Mouse (Mus musculus): Measurements from ENCODE around the gene Tex35. TPM values are rescaled to one million over a fixed set of nuclear protein-coding genes. Genes with fewer than 3 reads are reported as not detected.

The Tex35 gene
- polyA plus RNA-seq, 1 experiment, result 0.31 TPM

DNA sequence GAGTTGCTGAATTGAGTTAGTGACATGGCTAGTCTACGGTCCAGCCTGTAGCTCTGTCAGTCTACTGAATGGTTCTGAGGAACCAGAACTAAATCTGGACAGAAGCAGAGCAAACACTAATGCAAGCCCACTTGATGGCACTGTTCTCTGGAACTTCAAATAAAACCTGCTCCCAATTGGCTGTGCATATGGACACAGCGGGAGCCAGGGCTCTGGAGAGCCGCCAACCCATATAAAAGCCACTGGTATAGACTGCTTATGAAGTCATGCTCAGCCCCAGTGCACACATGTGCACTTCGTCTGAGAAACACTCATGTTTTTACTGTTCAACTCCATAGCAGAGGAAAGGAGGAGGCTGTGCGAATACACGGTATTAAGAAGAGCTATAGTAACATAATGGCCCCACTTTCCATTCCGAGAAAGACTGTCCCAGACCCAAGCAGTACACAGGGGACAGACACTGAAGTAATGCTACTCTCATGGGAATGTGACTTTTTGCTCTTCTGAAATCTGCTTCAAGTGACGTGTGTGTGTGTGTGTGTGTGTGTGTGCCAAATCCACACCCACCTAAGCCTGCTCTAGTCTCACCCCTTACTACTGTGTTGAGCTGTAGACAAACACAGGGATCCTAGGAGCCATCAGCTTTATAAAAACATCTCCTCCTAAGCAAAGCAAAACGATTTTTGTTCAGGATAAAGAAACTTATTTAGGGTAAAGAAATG lies 28.8 kb upstream of the Tex35 start:
- no peaks in the 10 kb centered on the region for H3K36me3 ChIP-seq (ENCODE audit: control insufficient read depth, insufficient read depth, low read length)
- H3K27me3 ChIP-seq (ENCODE audit: control insufficient read depth, insufficient read depth, low read length), result no peaks in the 10 kb centered on the region
- H3K4me1 ChIP-seq (replicated peaks; ENCODE audit: control insufficient read depth, insufficient read depth, low read length), result no peaks in the 10 kb centered on the region
- no peak overlapping the region for H3K27ac ChIP-seq (ENCODE audit: control insufficient read depth, insufficient read depth, low read length)
- DNase-seq, result no peak
- WGBS, result 90% methylated on average over 9 of the region's 9 CpGs
- TF ChIP-seq CTCF (IDR thresholded peaks at IDR 0.05; ENCODE audit: borderline replicate concordance, control insufficient read depth, extremely low read depth, insufficient read depth, low read length, poor library complexity) (no peak), POLR2A (IDR thresholded peaks at IDR 0.05; ENCODE audit: control insufficient read depth, extremely low read depth, insufficient read depth, low read length, poor library complexity) (no peak)
- no peak overlapping the region for H3K4me3 ChIP-seq (ENCODE audit: control insufficient read depth, insufficient read depth, low read length)

DNA sequence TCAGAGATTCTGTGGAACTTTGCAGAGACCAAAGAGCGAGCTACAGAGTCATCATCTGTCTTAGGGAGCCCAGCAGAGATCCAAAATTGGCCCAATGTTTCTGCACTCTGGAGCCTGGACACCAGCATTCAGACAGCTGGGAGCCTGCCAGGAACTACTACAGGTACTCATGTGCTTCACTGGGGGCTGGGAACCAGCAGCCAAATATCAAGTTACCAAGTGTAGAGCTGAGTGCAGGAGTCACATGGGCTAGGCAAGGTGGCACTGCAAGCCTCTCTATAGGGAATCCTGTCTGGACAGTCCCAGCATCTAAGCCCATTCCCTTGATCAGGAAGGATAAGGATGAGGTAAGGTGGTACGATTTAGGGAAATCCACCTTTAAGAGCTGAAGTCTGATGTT lies 19.7 kb upstream of the Tex35 start:
- 94% methylated on average over 2 of the region's 2 CpGs for WGBS
- Histone ChIP-seq H3K4me3 (ENCODE audit: control insufficient read depth, insufficient read depth, low read length) (no peak overlapping the region), H3K36me3 (ENCODE audit: control insufficient read depth, insufficient read depth, low read length) (no peaks in the 10 kb centered on the region), H3K4me1 (replicated peaks; ENCODE audit: control insufficient read depth, insufficient read depth, low read length) (no peaks in the 10 kb centered on the region), H3K27ac (ENCODE audit: control insufficient read depth, insufficient read depth, low read length) (no peak overlapping the region), H3K27me3 (ENCODE audit: control insufficient read depth, insufficient read depth, low read length) (no peaks in the 10 kb centered on the region)
- DNase-seq, result no peak
- TF ChIP-seq POLR2A (IDR thresholded peaks at IDR 0.05; ENCODE audit: control insufficient read depth, extremely low read depth, insufficient read depth, low read length, poor library complexity) (no peak), CTCF (IDR thresholded peaks at IDR 0.05; ENCODE audit: borderline replicate concordance, control insufficient read depth, extremely low read depth, insufficient read depth, low read length, poor library complexity) (no peak)

GRCm38 (mm10) chr1:157123836-157124235 lies 15.4 kb upstream of the Tex35 start:
- DNase-seq, result no peak
- no peaks in the 10 kb centered on the region for H3K36me3 ChIP-seq (ENCODE audit: control insufficient read depth, insufficient read depth, low read length)
- TF ChIP-seq CTCF (IDR thresholded peaks at IDR 0.05; ENCODE audit: borderline replicate concordance, control insufficient read depth, extremely low read depth, insufficient read depth, low read length, poor library complexity), result no peak
- TF ChIP-seq POLR2A (IDR thresholded peaks at IDR 0.05; ENCODE audit: control insufficient read depth, extremely low read depth, insufficient read depth, low read length, poor library complexity), result no peak
- no peaks in the 10 kb centered on the region for H3K27me3 ChIP-seq (ENCODE audit: control insufficient read depth, insufficient read depth, low read length)
- no peak overlapping the region for H3K27ac ChIP-seq (ENCODE audit: control insufficient read depth, insufficient read depth, low read length)
- 83% methylated on average over 3 of the region's 3 CpGs for WGBS
- H3K4me3 ChIP-seq (ENCODE audit: control insufficient read depth, insufficient read depth, low read length), result no peak overlapping the region
- H3K4me1 ChIP-seq (replicated peaks; ENCODE audit: control insufficient read depth, insufficient read depth, low read length), result no peaks in the 10 kb centered on the region

DNA sequence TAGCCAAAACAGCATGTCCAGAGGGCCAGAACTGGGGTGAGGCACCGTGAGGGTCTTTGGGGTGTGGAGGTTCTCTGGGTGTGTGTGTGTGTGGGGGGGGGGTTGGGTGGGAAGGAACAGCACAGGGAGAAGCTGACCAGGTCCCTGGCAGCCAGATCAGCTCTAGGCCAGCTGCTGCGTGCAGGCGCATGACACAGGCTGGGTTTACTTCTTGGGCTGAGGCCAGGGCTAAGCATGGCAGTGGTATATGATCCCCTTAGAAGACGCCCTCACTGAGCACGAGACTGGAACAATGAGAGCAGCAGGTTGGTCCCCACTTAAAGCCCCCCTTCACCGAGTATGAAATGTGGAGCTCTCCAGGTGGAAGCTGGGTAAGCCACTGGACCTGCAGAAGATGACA lies 10.7 kb upstream of the Tex35 start:
- H3K27ac ChIP-seq (ENCODE audit: control insufficient read depth, insufficient read depth, low read length), result no peak overlapping the region
- H3K36me3 ChIP-seq (ENCODE audit: control insufficient read depth, insufficient read depth, low read length), result no peaks in the 10 kb centered on the region
- 86% methylated on average over 6 of the region's 6 CpGs for WGBS

DNA sequence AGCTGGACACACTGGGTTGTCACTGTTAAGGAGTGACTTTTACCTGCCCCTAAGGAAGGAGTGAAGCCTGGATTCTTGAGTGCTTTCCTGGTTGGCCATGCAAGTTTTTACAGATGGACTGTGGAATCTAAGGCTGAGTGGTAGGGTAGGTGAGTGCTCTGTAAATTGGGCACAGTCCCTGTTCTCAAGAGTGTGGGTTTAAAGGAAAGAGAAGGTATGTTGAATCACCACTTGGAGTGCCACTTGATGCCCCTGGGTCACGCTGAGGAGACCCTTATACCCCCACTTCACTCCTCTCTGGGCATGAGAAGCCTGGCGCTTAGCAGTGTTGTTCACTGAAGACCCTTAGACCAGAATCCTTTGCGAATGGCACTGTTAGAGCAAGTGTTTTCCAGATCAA lies 9.0 kb upstream of the Tex35 start:
- Histone ChIP-seq H3K36me3 (ENCODE audit: control insufficient read depth, insufficient read depth, low read length) (no peaks in the 10 kb centered on the region), H3K4me1 (replicated peaks; ENCODE audit: control insufficient read depth, insufficient read depth, low read length) (no peaks in the 10 kb centered on the region), H3K4me3 (ENCODE audit: control insufficient read depth, insufficient read depth, low read length) (no peak overlapping the region), H3K27me3 (ENCODE audit: control insufficient read depth, insufficient read depth, low read length) (no peaks in the 10 kb centered on the region), H3K27ac (ENCODE audit: control insufficient read depth, insufficient read depth, low read length) (no peak overlapping the region)
- DNase-seq, result no peak
- TF ChIP-seq POLR2A (IDR thresholded peaks at IDR 0.05; ENCODE audit: control insufficient read depth, extremely low read depth, insufficient read depth, low read length, poor library complexity), result no peak
- 96% methylated on average over 3 of the region's 3 CpGs for WGBS

More for the DNA sequence above, 10.7 kb upstream of the Tex35 start:
- TF ChIP-seq POLR2A (IDR thresholded peaks at IDR 0.05; ENCODE audit: control insufficient read depth, extremely low read depth, insufficient read depth, low read length, poor library complexity) (no peak), CTCF (IDR thresholded peaks at IDR 0.05; ENCODE audit: borderline replicate concordance, control insufficient read depth, extremely low read depth, insufficient read depth, low read length, poor library complexity) (no peak)
- Histone ChIP-seq H3K4me1 (replicated peaks; ENCODE audit: control insufficient read depth, insufficient read depth, low read length) (no peaks in the 10 kb centered on the region), H3K27me3 (ENCODE audit: control insufficient read depth, insufficient read depth, low read length) (no peaks in the 10 kb centered on the region), H3K4me3 (ENCODE audit: control insufficient read depth, insufficient read depth, low read length) (no peak overlapping the region)
- DNase-seq, result no peak

- Histone ChIP-seq H3K27me3 (ENCODE audit: control insufficient read depth, insufficient read depth, low read length) (no peaks in the 10 kb centered on the region), H3K4me1 (replicated peaks; ENCODE audit: control insufficient read depth, insufficient read depth, low read length) (0 out of 2 replicates have a peak, but pooled peaks cover 3% of the 10 kb centered on the region), H3K27ac (ENCODE audit: control insufficient read depth, insufficient read depth, low read length) (no peak overlapping the region), H3K4me3 (ENCODE audit: control insufficient read depth, insufficient read depth, low read length) (no peak overlapping the region), H3K36me3 (ENCODE audit: control insufficient read depth, insufficient read depth, low read length) (no peaks in the 10 kb centered on the region)
- 38% methylated on average over 2 of the region's 2 CpGs for WGBS
- no peak for DNase-seq
- TF ChIP-seq CTCF (IDR thresholded peaks at IDR 0.05; ENCODE audit: borderline replicate concordance, control insufficient read depth, extremely low read depth, insufficient read depth, low read length, poor library complexity) (no peak), POLR2A (IDR thresholded peaks at IDR 0.05; ENCODE audit: control insufficient read depth, extremely low read depth, insufficient read depth, low read length, poor library complexity) (no peak)
Observed at GRCm38 (mm10) chr1:157114492-157114891, 6.0 kb upstream of the Tex35 start.

Measured in thymus, adult 2 months (tissue).